Mouse (Mus musculus): ENCODE measurements around the gene Abi3bp. TPM values are rescaled to one million over a fixed set of nuclear protein-coding genes. Genes with fewer than 3 reads are reported as not detected.

Abi3bp gene
- polyA plus RNA-seq, 1 experiment from 2014 or later, result 10.5 TPM

- 98% methylated on average over 1 of the region's 1 CpGs for WGBS
Measured at GRCm38 (mm10) chr16:56526482-56526881, 48.8 kb downstream of the Abi3bp start.

GRCm38 (mm10) chr16:56528079-56528688 lies 50.5 kb downstream of the Abi3bp start:
- no peak overlapping the region for H3K9ac ChIP-seq
- no peak overlapping the region for H3K4me3 ChIP-seq
- no peaks in the 10 kb centered on the region for H3K27me3 ChIP-seq
- 74% methylated on average over 3 of the region's 3 CpGs for WGBS
- H3K4me1 ChIP-seq, result no peaks in the 10 kb centered on the region
- H3K9me3 ChIP-seq, result no peaks in the 10 kb centered on the region
- H3K27ac ChIP-seq, result no peak overlapping the region
- H3K4me2 ChIP-seq (replicated peaks), result no peak overlapping the region
- ATAC-seq (ENCODE audit: low FRiP score, low read depth), result no peak
- no peaks in the 10 kb centered on the region for H3K36me3 ChIP-seq

More at GRCm38 (mm10) chr16:56526482-56526881, 48.8 kb downstream of the Abi3bp start:
- H3K4me1 ChIP-seq, result no peaks in the 10 kb centered on the region
- no peak overlapping the region for H3K27ac ChIP-seq
- no peaks in the 10 kb centered on the region for H3K9me3 ChIP-seq
- H3K36me3 ChIP-seq, result no peaks in the 10 kb centered on the region
- no peak overlapping the region for H3K4me2 ChIP-seq (replicated peaks)
- H3K27me3 ChIP-seq, result no peaks in the 10 kb centered on the region
- ATAC-seq (ENCODE audit: low FRiP score, low read depth), result no peak
- H3K9ac ChIP-seq, result no peak overlapping the region
- H3K4me3 ChIP-seq, result no peak overlapping the region

GRCm38 (mm10) chr16:56579536-56579935 lies 101.9 kb downstream of the Abi3bp start:
- no peaks in the 10 kb centered on the region for H3K36me3 ChIP-seq
- H3K27ac ChIP-seq, result no peak overlapping the region
- H3K4me2 ChIP-seq (replicated peaks), result no peak overlapping the region
- H3K27me3 ChIP-seq, result no peaks in the 10 kb centered on the region
- ATAC-seq (ENCODE audit: low FRiP score, low read depth), result no peak
- H3K9me3 ChIP-seq, result no peaks in the 10 kb centered on the region
- WGBS, result 73% methylated on average over 1 of the region's 1 CpGs
- no peak overlapping the region for H3K4me3 ChIP-seq
- H3K9ac ChIP-seq, result no peak overlapping the region
- no peaks in the 10 kb centered on the region for H3K4me1 ChIP-seq

GRCm38 (mm10) chr16:56593581-56593980 lies 115.9 kb downstream of the Abi3bp start:
- H3K9me3 ChIP-seq, result no peaks in the 10 kb centered on the region
- H3K4me3 ChIP-seq, result no peak overlapping the region
- no peaks in the 10 kb centered on the region for H3K36me3 ChIP-seq
- no peak overlapping the region for H3K9ac ChIP-seq
- WGBS, result 72% methylated on average over 5 of the region's 5 CpGs
- H3K4me2 ChIP-seq (replicated peaks), result no peak overlapping the region
- H3K27ac ChIP-seq, result no peak overlapping the region
- no peak for ATAC-seq (ENCODE audit: low FRiP score, low read depth)
- H3K4me1 ChIP-seq, result no peaks in the 10 kb centered on the region
- no peaks in the 10 kb centered on the region for H3K27me3 ChIP-seq

GRCm38 (mm10) chr16:56594866-56595265 lies 117.2 kb downstream of the Abi3bp start:
- Histone ChIP-seq H3K27me3 (no peaks in the 10 kb centered on the region), H3K4me1 (no peaks in the 10 kb centered on the region), H3K4me3 (no peak overlapping the region), H3K4me2 (replicated peaks) (no peak overlapping the region), H3K9ac (no peak overlapping the region), H3K36me3 (no peaks in the 10 kb centered on the region), H3K9me3 (no peaks in the 10 kb centered on the region), H3K27ac (no peak overlapping the region)
- no peak for ATAC-seq (ENCODE audit: low FRiP score, low read depth)
- WGBS, result 80% methylated on average over 6 of the region's 6 CpGs

- no peak overlapping the region for H3K4me2 ChIP-seq (replicated peaks)
- H3K27ac ChIP-seq, result no peak overlapping the region
- 80% methylated on average over 4 of the region's 4 CpGs for WGBS
- no peaks in the 10 kb centered on the region for H3K36me3 ChIP-seq
- no peak overlapping the region for H3K9ac ChIP-seq
- no peaks in the 10 kb centered on the region for H3K27me3 ChIP-seq
- no peak for ATAC-seq (ENCODE audit: low FRiP score, low read depth)
- H3K4me1 ChIP-seq, result no peaks in the 10 kb centered on the region
- H3K9me3 ChIP-seq, result no peaks in the 10 kb centered on the region
- no peak overlapping the region for H3K4me3 ChIP-seq
Measured at GRCm38 (mm10) chr16:56598427-56598826, 120.7 kb downstream of the Abi3bp start.

- 97% methylated on average over 1 of the region's 1 CpGs for WGBS
- no peak overlapping the region for H3K4me3 ChIP-seq
- H3K4me1 ChIP-seq, result no peaks in the 10 kb centered on the region
- H3K9me3 ChIP-seq, result no peaks in the 10 kb centered on the region
- H3K9ac ChIP-seq, result no peak overlapping the region
- ATAC-seq (ENCODE audit: low FRiP score, low read depth), result no peak
- no peak overlapping the region for H3K4me2 ChIP-seq (replicated peaks)
- no peaks in the 10 kb centered on the region for H3K36me3 ChIP-seq
- no peaks in the 10 kb centered on the region for H3K27me3 ChIP-seq
- H3K27ac ChIP-seq, result no peak overlapping the region
Measured at GRCm38 (mm10) chr16:56602394-56602793, 124.7 kb downstream of the Abi3bp start.

- no peak for ATAC-seq (ENCODE audit: low FRiP score, low read depth)
- Histone ChIP-seq H3K36me3 (no peaks in the 10 kb centered on the region), H3K9me3 (no peaks in the 10 kb centered on the region), H3K9ac (no peak overlapping the region), H3K4me3 (no peak overlapping the region), H3K27me3 (no peaks in the 10 kb centered on the region), H3K27ac (no peak overlapping the region), H3K4me2 (replicated peaks) (no peak overlapping the region), H3K4me1 (no peaks in the 10 kb centered on the region)
- WGBS, result 73% methylated on average over 8 of the region's 8 CpGs
Measured at GRCm38 (mm10) chr16:56610572-56610971, 132.9 kb downstream of the Abi3bp start.

GRCm38 (mm10) chr16:56611096-56611867 lies 133.6 kb downstream of the Abi3bp start:
- Histone ChIP-seq H3K27ac (no peak overlapping the region), H3K4me2 (replicated peaks) (no peak overlapping the region), H3K4me3 (no peak overlapping the region), H3K27me3 (no peaks in the 10 kb centered on the region), H3K9me3 (no peaks in the 10 kb centered on the region), H3K36me3 (no peaks in the 10 kb centered on the region), H3K9ac (no peak overlapping the region), H3K4me1 (no peaks in the 10 kb centered on the region)
- no peak for ATAC-seq (ENCODE audit: low FRiP score, low read depth)
- 75% methylated on average over 10 of the region's 10 CpGs for WGBS

- Histone ChIP-seq H3K4me3 (no peak overlapping the region), H3K36me3 (no peaks in the 10 kb centered on the region), H3K9me3 (no peaks in the 10 kb centered on the region), H3K4me1 (no peaks in the 10 kb centered on the region), H3K9ac (no peak overlapping the region), H3K4me2 (replicated peaks) (no peak overlapping the region), H3K27ac (no peak overlapping the region), H3K27me3 (no peaks in the 10 kb centered on the region)
- 97% methylated on average over 3 of the region's 3 CpGs for WGBS
- ATAC-seq (ENCODE audit: low FRiP score, low read depth), result no peak
Measured at GRCm38 (mm10) chr16:56638544-56638943, 160.9 kb downstream of the Abi3bp start.

GRCm38 (mm10) chr16:56645251-56645650 lies 167.6 kb downstream of the Abi3bp start:
- no peaks in the 10 kb centered on the region for H3K27me3 ChIP-seq
- no peaks in the 10 kb centered on the region for H3K9me3 ChIP-seq
- no peak for ATAC-seq (ENCODE audit: low FRiP score, low read depth)
- H3K4me3 ChIP-seq, result no peak overlapping the region
- no peak overlapping the region for H3K4me2 ChIP-seq (replicated peaks)
- no peak overlapping the region for H3K9ac ChIP-seq
- no peak overlapping the region for H3K27ac ChIP-seq
- H3K4me1 ChIP-seq, result no peaks in the 10 kb centered on the region; the same call in 1 of the 2 replicates
- 19% methylated on average over 2 of the region's 2 CpGs for WGBS
- H3K36me3 ChIP-seq, result no peaks in the 10 kb centered on the region

GRCm38 (mm10) chr16:56646382-56647172 lies 168.9 kb downstream of the Abi3bp start:
- Histone ChIP-seq H3K27ac (no peak overlapping the region), H3K4me3 (no peak overlapping the region), H3K9ac (no peak overlapping the region), H3K36me3 (no peaks in the 10 kb centered on the region), H3K9me3 (no peaks in the 10 kb centered on the region), H3K27me3 (no peaks in the 10 kb centered on the region), H3K4me2 (replicated peaks) (no peak overlapping the region), H3K4me1 (no peaks in the 10 kb centered on the region; the same call in 1 of the 2 replicates)
- 54% methylated on average over 7 of the region's 7 CpGs for WGBS
- ATAC-seq (ENCODE audit: low FRiP score, low read depth), result no peak
